Mouse (Mus musculus): ENCODE results near the gene Gm10198. TPM values are rescaled to one million over a fixed set of nuclear protein-coding genes. Genes with fewer than 3 reads are reported as not detected.

Gm10198 gene
- polyA plus RNA-seq, 1 experiment from 2014 or later: not detected

DNA sequence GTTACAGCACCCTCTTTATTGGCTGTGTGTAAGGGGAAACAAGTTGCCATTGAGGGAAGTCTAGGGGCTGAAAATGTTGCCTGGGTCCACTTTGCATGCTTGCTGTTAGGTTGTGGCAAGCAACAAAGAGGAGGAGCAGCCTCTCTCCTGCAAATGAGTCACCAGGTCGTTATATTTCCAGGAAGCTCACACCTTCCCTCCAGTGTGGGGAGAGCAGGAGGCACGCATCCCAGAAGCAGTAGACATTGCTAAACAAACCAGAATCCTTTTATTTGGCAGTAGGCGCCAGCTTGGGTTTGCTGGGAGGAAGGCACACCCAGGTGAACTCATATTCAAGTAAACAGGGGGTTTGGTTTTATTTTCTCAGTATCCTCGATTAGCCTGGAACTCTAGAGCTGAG, 8.8 kb downstream of the Gm10198 start:
- Histone ChIP-seq H3K36me3 (no peaks in the 10 kb centered on the region), H3K4me2 (no peak overlapping the region), H3K9ac (replicated peaks) (no peak overlapping the region), H3K4me3 (replicated peaks) (no peak overlapping the region), H3K27me3 (replicated peaks) (no peaks in the 10 kb centered on the region), H3K4me1 (no peaks in the 10 kb centered on the region), H3K9me3 (replicated peaks) (no peaks in the 10 kb centered on the region), H3K27ac (replicated peaks) (no peak overlapping the region)
- WGBS: 80% methylated on average over 4 of the region's 4 CpGs
- no peak for ATAC-seq (ENCODE audit: low FRiP score)

DNA sequence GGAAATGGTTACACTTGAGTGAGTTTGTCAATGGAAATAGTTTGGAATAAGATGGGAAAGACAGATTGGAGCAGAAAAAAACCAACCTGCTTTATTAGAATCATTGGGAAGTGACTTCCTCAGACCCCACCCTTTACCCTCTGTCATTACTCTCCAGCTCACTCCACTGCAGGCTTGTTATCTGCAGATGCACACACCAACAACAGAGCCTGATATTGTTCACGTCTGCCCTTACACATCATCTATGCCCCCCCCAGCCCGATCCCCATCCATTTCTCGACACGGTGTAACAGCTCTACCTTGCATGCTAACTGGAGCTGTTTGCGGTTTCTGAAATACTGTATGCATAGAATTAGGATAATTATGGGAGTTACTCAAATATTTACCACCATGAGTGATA, 12.2 kb downstream of the Gm10198 start:
- Histone ChIP-seq H3K9me3 (replicated peaks) (no peaks in the 10 kb centered on the region), H3K36me3 (no peaks in the 10 kb centered on the region), H3K27ac (replicated peaks) (no peak overlapping the region), H3K4me1 (no peaks in the 10 kb centered on the region), H3K4me2 (no peak overlapping the region), H3K4me3 (replicated peaks) (no peak overlapping the region), H3K9ac (replicated peaks) (no peak overlapping the region), H3K27me3 (replicated peaks) (no peaks in the 10 kb centered on the region)
- ATAC-seq (ENCODE audit: low FRiP score): no peak
- WGBS: 93% methylated on average over 5 of the region's 5 CpGs

DNA sequence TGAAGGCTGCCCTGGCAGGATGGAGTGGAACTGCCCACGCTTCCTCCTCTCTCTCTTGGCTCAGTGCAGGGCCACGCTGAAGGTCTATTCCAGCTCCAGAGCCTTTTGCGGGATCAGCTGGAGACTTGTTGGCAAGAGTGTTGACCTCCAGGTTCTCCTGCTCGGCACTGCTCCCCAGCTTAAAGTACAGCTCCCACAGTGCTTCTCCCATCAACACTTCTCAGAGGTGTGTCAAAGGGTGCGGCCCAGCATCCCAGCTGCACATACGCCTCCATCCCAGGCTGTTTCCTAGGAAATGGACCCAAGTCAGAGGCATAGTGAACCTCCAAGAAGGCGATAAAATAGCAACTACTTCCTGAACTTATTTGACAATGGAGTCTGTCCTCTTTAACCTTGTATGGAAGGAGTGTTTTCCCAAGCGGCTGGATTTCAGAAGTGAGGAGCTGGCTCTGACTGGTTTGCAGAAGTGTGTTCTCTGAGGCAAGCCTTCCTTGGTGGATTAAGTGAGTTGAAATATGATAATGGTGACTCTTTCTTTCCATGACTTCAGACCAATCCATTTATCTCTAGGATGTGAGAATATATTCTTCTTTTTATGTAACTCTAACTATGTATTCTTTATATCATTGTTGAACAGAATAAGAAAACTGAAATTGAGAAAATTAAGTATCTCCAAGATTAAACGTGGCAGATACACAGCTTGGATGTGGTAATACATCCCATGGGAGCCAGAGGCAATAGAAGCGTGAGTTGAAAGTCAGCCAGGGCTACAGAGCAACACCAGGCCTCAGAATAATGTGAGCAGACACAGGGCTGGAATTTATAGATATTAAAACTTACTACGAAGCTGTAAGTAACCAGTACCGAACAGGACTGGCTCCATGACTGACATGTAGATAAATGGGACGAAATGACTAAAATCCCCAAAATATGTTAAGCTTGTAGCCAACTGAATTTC, 23.9 kb downstream of the Gm10198 start:
- WGBS: 80% methylated on average over 13 of the region's 13 CpGs
- no peak for ATAC-seq (ENCODE audit: low FRiP score)
- no peaks in the 10 kb centered on the region for H3K27me3 ChIP-seq (replicated peaks)
- H3K36me3 ChIP-seq: no peaks in the 10 kb centered on the region
- no peak overlapping the region for H3K9ac ChIP-seq (replicated peaks)
- H3K4me3 ChIP-seq (replicated peaks): no peak overlapping the region
- no peaks in the 10 kb centered on the region for H3K9me3 ChIP-seq (replicated peaks)
- no peaks in the 10 kb centered on the region for H3K4me1 ChIP-seq
- H3K4me2 ChIP-seq: no peak overlapping the region
- H3K27ac ChIP-seq (replicated peaks): no peak overlapping the region

DNA sequence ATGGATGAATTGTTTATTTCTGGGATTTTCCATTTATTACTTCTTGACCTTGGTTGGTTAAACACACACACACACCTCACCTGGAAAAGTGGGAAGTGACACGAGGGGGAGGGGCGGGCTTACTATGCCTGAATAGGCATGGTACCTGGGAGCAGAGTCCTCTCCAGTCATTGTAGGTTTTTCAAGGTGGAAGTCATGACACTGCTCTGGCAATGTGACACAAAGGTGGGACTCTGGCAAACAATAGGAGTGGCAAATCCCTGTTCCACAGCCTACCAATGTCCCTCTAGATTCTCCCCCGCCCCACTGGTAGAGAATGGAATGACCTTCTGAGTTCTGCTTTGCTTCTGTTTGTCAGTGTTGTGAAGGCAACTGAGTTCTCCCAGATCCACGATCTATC, 27.8 kb downstream of the Gm10198 start:
- Histone ChIP-seq H3K4me3 (replicated peaks) (no peak overlapping the region), H3K9ac (replicated peaks) (no peak overlapping the region), H3K9me3 (replicated peaks) (no peaks in the 10 kb centered on the region), H3K36me3 (no peaks in the 10 kb centered on the region), H3K27ac (replicated peaks) (no peak overlapping the region), H3K27me3 (replicated peaks) (no peaks in the 10 kb centered on the region), H3K4me2 (no peak overlapping the region), H3K4me1 (no peaks in the 10 kb centered on the region)
- no peak for ATAC-seq (ENCODE audit: low FRiP score)
- 87% methylated on average over 4 of the region's 4 CpGs for WGBS

DNA sequence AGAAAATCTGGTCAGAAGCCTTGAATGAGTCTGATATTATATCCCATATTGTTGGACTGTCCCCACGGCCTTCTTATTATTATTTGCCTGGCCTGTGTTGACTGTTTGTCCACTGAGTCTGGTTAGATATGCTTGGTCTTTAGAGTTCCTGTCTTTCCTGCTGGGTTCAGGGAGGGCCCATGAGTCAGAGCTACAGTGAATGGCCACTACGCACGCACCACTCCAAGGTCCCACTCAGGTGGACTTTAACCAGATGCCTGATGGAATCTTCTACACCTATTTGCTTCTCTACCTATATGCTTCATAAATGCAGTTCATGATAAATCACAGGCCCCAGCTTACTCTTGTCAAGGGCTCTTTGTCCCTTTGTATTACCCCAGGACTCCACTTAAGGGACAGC, 29.8 kb downstream of the Gm10198 start:
- Histone ChIP-seq H3K4me2 (no peak overlapping the region), H3K27ac (replicated peaks) (no peak overlapping the region), H3K9ac (replicated peaks) (no peak overlapping the region), H3K27me3 (replicated peaks) (no peaks in the 10 kb centered on the region), H3K36me3 (no peaks in the 10 kb centered on the region), H3K4me3 (replicated peaks) (no peak overlapping the region), H3K9me3 (replicated peaks) (no peaks in the 10 kb centered on the region), H3K4me1 (no peaks in the 10 kb centered on the region)
- ATAC-seq (ENCODE audit: low FRiP score): no peak
- 97% methylated on average over 3 of the region's 3 CpGs for WGBS

DNA sequence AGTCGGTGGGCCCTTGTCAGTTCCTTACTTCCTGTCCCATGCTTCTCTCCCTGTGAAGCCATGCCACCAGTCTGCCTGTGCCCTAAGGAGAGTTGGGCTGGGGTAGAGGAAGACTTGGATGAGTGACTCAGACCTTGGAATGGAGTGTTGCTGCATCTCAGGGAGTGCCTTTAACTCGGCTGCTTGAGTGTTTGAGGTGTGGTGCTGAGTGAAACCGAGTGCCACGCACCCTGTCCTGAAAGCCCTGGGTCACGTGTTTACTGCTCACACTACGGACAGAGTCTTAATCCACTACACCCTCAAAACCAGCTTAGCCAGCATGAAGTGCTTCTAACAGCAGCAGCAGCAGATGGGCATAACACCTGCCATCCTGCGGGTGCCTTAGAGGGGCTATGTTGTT, 30.5 kb downstream of the Gm10198 start:
- H3K4me1 ChIP-seq: no peaks in the 10 kb centered on the region
- H3K4me2 ChIP-seq: no peak overlapping the region
- 87% methylated on average over 7 of the region's 7 CpGs for WGBS
- H3K9ac ChIP-seq (replicated peaks): no peak overlapping the region
- no peak overlapping the region for H3K4me3 ChIP-seq (replicated peaks)
- no peaks in the 10 kb centered on the region for H3K36me3 ChIP-seq
- no peak for ATAC-seq (ENCODE audit: low FRiP score)
- H3K27ac ChIP-seq (replicated peaks): no peak overlapping the region
- no peaks in the 10 kb centered on the region for H3K27me3 ChIP-seq (replicated peaks)
- no peaks in the 10 kb centered on the region for H3K9me3 ChIP-seq (replicated peaks)

DNA sequence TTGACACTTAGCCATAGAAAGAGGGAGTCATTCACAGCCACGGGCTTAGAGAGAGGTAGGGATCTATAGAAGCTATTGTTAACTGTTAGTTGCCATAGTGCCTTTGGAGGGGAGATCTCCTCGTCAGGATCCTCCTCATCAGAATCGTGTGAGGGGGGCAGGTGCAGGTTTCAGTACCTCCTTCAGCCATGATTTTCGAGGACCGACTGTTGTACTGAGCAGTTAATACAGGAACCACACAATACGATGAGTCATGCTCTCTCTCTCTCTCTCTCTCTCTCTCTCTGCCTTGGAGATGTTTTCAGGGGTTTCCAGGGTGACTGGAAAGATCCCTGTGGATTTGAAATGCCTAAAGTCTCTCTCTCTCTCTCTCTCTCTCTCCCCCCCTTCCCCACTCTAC, 31.5 kb downstream of the Gm10198 start:
- WGBS: 55% methylated on average over 6 of the region's 6 CpGs
- Histone ChIP-seq H3K27ac (replicated peaks) (no peak overlapping the region), H3K4me3 (replicated peaks) (no peak overlapping the region), H3K27me3 (replicated peaks) (no peaks in the 10 kb centered on the region), H3K4me2 (no peak overlapping the region), H3K36me3 (no peaks in the 10 kb centered on the region), H3K9ac (replicated peaks) (no peak overlapping the region), H3K4me1 (no peaks in the 10 kb centered on the region), H3K9me3 (replicated peaks) (no peaks in the 10 kb centered on the region)
- ATAC-seq (ENCODE audit: low FRiP score): no peak

DNA sequence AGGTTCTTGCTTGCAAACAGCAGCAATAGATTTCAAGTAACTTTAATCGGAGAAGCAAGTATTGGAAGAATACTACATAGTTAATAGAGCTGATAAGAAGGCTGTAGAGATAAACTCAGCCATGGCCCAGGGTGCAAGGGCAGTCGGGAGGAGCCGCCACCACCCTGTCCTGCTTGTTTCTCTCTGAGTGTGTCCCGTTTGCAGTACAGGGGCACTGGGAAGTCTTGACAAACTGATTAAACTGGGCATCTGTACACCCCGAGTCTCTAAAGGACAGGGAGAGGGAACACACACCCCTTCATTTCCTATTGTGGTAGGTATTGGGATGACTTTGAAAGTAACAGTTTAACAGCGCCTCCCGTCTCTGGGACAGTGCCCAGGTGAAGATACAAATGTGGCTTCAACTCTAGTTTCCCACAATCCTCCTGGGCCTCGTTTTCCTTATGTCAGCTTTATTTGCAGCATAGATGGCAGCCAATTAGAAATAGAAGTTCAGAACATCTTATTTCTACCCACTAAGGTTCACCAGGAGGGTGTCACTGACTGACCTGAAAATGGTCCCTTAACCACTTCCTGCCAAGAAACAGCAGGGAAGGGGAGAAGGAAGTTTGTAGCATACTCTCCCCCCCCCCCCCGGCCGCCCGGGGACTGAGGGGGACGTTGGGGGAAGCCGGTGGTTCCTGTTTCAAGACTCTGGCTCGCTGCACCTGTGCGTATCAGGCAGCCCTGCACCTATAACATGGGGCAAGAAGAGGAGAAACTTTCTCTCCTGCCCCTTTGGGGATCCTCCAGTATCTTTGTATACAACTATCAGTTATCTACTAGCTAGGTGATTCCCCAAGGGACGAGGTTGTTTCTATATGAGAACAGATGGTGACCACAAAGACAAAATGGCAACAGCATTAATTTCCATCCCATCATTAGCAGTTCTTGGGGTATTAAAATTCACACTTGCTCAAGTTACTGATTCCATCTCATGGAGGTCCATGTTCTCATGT, 41.9 kb downstream of the Gm10198 start:
- no peak overlapping the region for H3K4me3 ChIP-seq (replicated peaks)
- no peaks in the 10 kb centered on the region for H3K36me3 ChIP-seq
- H3K27me3 ChIP-seq (replicated peaks): no peaks in the 10 kb centered on the region
- no peak for ATAC-seq (ENCODE audit: low FRiP score)
- WGBS: 92% methylated on average over 16 of the region's 16 CpGs
- no peak overlapping the region for H3K9ac ChIP-seq (replicated peaks)
- no peaks in the 10 kb centered on the region for H3K4me1 ChIP-seq
- no peaks in the 10 kb centered on the region for H3K9me3 ChIP-seq (replicated peaks)
- H3K27ac ChIP-seq (replicated peaks): no peak overlapping the region
- H3K4me2 ChIP-seq: no peak overlapping the region

DNA sequence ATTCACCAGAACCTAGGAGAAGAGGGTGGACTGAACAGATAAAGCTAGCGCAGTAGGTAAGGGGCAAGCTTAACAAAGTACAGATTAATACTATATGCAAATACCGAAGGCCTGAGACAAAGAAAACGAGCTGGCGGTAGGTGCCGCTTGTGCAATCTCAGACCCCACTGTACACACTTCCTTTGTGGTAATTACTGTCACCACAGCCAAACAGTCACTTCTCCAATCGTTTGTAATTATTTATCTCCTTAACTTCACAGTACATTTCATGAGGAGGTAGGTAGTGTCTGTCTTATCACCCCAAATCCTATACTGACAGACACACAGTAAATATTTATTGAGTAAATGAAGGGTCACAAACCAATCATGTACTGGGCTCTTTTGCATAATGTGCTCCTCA, 47.7 kb downstream of the Gm10198 start:
- no peak for ATAC-seq (ENCODE audit: low FRiP score)
- Histone ChIP-seq H3K36me3 (no peaks in the 10 kb centered on the region), H3K9ac (replicated peaks) (no peak overlapping the region), H3K4me3 (replicated peaks) (no peak overlapping the region), H3K27ac (replicated peaks) (no peak overlapping the region), H3K4me1 (no peaks in the 10 kb centered on the region), H3K27me3 (replicated peaks) (no peaks in the 10 kb centered on the region), H3K4me2 (no peak overlapping the region), H3K9me3 (replicated peaks) (no peaks in the 10 kb centered on the region)
- 85% methylated on average over 6 of the region's 6 CpGs for WGBS
